Mouse (Mus musculus) embryo, embryonic 11 days (tissue): ENCODE measurements around the gene Trub1.

Source experiments
- DNase-seq: peaks from one replicate; pipeline ENCODE4 v3.0.0-alpha.2; 2015

Trub1 gene

DNA sequence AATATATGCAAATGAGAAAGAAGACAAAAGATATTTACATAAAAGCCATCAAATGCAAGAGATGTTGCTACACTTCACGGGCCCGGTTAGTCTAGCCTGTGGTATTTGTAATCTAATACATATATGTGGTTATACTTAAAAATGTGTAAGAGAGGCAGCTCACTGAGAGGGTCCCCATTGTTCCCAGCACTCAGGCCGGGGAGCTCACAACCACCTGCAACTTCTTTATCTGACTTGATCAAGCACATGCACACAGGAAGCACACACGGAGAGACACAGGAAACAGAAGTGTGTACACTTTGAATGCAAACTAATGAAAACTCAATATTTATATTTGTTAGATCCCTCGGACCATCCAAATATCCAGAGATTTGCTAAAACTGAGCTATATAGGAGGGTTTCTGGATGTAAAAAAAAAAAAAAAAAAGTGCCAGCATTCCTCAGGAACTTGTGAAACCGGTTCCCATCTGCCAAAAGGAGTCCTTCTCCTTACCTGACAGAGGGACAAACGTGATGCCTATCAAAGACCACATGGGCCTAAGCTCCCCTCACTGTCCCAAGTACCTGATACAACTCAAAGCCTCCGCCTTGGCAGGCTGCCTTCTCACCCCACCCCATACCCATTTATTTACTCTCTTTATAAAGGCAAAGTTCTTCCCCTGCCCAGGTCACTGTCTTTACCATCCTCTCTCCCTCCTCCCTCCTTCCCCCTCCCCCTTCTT, 9.6 kb upstream of the Trub1 start:
- no peak for DNase-seq

DNA sequence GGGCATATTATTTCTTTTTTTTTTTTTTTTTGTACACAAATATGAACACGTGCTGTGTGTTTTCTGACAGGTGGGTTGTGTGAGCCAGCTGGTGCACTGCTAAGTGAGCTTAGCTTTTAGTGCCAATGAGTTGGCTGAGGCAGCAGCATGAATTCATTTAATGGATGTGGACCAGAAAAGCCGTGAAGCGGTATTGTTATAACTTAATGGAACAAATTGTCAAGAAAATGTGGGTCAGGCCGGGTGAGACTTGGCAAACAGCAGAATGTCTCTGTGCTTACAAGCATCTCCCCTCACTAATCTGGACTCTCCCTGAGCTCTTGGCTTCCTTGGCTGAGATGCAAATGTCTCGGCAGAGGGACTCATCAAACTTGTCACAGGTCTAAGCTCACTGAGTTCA, 7.7 kb upstream of the Trub1 start:
- no peak for DNase-seq

DNA sequence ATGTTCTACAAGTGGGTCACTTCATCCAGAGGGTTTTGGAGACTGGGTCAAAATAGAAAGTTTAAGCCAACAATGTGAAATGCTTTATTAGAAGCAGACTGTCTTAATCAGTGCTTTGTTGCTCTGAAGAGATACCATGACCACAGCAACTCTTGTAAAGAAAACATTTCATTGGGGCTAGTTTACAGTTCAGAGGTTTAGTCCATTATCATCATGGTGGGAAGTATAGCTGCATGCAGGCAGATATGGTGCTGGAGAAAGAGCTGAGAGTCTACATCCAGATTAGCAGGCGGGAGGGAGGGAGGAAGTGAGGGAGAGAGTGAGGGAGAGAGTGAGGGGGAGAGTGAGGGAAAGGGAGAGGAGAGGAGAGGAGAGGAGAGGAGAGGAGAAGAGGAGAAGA, 1.9 kb upstream of the Trub1 start:
- no peak for DNase-seq

DNA sequence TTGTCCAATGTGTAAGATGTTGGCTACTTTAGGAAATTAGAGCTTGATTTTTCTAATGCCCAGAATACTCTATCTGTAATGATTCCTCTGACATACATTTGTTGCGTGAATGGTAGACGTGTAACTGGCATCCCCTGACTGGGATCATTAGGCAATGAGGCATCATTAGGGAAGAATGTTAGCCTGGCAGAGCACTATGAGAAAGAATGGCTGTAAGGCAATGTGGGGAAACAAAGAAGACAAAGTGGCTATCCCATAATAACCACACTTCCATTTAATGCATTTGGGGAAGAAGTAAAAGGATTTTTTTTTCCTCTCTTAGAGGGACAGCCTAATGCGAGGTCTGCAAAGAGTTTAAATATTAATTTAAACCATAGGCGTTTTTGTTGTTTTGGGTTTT, 950 bp upstream of the Trub1 start:
- DNase-seq, result no peak

DNA sequence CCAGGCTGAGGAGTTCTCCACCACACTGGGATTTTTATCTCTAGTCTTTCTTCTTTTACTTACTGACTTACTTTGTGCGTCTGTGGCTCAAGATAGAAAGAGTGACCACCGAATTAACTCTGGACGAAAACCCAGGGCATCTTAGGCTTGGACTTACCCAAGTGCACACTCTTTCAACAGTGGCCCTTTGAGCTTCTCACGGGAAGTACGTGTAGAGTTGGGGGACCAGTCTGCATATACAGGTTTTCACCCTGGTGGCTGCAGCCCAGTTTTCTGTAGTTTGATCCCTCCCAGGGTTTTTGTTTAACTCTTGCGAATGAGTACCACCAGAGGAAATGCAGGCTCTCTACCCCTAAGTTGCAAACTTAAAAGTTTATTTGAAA, 497 bp downstream of the Trub1 start:
- DNase-seq, result peak; percentile 31

DNA sequence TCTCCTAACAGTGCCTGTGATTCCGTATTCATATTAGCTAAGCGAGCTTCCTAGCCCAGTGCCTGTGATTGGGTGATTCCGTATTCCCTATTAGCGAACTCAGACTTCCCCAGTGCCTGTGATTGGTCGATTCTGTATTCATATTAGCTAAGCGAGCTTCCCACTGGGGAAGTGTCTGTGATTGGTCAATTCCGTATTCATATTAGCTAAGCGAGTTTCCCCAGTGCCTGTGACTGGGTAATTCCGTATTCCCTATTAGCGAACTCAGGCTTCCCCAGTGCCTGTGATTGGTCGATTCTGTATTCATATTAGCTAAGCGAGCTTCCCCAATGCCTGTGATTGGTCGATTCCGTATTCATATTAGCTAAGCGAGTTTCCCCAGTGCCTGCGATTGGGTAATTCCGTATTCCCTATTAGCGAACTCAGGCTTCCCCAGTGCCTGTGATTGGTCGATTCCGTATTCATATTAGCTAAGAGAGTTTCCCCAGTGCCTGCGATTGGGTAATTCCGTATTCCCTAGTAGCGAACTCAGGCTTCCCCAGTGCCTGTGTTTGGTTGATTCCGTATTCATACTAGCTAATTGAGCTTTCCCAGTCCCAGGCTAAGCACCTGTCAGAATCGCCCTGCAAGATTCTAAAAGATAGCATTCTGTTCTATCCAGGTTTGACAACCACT, 2.7 kb downstream of the Trub1 start:
- DNase-seq, result no peak

DNA sequence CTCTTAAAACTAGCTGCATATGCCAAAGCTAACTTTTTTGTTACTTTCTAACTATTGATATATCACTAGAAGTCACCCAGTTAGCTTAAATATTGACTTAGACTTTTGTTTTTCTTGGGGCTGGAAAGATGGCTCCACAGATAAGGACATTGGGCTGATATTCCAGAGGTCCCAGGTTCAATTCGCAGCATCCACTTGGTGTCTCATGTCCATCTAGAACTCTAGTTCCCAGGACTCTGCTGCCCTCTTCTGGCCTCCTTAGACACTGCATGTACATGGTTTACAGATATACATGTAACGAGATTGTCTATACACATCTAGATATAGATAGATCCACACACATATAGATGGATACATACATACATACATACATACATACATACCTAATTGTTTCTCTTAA, 4.4 kb downstream of the Trub1 start:
- DNase-seq, result peak; percentile 36

DNA sequence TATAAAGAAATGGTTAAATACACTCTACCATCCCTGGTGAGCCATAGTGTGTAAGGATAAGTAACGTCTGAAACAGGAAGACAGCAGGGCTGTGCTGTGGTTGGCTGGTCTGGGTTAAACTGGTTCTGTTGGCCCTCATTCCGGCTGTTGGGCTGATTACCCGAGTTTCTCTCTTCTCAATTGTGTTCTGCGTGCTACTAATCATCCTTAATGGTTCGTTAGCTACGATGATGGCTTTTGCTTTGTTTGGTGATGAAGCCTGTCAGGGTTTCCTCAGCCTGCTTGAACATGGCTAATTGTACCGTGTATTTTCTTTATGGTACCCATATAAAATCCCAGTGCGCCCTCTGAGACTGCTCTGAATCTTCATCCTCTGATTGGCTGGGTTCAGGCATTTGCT, 11.0 kb downstream of the Trub1 start:
- DNase-seq, result no peak

DNA sequence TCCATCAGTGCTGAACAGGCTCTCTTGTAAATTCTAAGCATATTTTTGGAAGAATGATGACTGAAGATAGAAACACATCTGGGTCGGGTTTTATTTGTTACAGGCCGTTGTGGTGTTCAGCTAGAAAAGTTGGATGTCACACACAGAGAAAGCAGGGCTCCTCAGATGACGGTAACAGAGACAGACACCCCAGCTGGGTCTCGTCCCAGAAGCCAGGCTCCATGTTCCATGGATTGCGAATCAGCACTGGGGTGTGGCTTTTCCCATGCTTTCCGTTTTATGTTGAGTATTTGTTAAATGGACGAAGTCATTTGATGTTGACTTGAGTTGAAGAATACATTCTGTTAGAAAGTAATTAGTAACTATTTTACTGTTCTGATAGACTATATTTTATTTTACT, 13.0 kb downstream of the Trub1 start:
- DNase-seq, result no peak

DNA sequence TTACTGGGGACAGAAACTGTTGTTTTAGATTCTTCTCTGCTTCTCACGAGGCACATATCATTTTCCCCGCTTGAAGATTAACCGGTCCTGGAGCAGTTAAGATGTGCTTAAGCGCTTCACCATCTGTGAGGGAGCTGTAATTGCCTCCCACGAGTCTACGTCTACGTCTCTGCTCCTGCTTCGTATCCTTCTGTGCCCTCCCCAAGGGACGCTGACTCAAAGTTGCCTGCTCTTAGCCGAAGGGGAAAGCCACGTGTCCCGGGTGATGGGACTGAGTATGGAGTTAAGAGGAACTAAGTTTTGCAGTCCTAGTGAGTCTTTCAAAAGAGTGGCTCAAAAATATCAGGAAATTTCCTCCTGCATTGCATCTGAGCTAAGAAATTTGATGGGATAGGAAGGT, 18.3 kb downstream of the Trub1 start:
- DNase-seq, result no peak

DNA sequence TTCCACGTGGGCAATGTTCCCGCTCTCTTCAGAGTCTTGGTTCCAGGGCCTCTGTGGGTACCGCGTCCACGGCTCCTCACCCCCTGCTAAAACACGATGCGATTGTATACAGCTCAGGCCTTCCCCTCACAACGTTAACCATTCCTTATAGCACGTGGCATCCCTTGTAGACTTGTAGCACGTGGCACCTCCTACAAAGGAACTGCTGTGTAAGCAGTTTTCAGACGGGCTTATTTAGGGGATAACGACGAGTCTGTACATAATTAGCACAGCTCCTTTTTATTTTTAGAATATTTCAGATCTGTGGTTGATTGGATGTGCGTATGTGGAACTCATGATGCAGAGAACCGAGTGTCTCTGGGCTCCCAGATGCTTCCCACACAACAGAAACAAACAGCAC, 19.5 kb downstream of the Trub1 start:
- DNase-seq, result no peak

DNA sequence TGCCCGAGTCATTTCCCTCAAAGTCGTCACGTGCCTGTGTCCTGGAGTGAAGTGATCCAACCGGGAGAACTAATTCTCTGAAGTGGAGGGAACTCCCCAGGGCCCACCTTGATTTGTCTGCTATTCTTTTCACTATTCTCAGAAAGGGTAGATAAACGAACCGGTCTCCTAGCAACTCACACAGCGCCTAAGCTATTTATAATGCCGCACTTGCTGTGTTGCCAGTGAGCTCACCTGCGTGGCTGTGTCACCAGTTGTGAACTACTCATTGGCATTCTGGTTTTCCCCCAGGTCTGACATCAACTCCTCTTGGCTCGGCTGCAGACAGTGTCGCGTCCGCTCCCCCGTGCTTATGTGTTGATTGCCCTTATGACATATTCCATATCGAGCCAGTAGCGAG, 20.6 kb downstream of the Trub1 start:
- no peak for DNase-seq

DNA sequence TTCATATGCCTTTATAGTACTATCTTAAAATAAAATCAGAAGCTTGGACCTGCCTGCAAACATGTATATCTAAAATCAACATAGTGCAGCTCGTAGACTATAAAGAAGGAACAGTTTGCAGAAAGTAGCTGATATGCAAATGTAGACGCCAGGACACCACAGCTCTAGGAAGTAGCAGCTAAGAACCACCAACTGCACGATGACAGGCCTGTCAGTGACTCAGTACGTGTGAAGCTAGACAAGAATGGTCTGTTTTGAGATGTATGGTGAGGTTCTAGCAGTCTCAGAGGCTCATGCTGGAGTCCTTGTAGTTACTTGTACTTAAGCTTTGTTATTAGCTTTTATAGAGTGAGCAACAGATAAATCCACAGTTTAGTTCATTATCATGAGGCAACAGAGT, 22.6 kb downstream of the Trub1 start:
- no peak for DNase-seq

DNA sequence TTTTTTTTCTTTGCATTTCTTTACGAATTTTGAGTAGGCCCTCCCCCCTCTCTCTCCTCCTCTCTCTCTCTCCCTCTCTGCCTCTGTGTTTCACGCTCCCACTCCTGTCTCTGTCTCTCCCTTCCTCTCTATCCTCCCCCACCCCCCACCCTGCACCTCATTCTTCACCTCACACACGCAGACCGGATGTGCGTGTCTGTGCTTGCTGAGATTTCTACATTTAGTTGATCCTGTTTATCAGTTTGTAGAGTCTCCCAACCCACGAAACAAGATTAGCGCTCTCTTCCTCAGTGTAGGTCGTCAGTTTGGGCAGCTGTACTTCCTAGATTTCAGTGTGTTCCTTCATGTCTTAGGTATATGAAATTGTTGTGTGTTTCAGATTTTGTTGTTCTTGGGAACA, 24.6 kb downstream of the Trub1 start:
- no peak for DNase-seq

DNA sequence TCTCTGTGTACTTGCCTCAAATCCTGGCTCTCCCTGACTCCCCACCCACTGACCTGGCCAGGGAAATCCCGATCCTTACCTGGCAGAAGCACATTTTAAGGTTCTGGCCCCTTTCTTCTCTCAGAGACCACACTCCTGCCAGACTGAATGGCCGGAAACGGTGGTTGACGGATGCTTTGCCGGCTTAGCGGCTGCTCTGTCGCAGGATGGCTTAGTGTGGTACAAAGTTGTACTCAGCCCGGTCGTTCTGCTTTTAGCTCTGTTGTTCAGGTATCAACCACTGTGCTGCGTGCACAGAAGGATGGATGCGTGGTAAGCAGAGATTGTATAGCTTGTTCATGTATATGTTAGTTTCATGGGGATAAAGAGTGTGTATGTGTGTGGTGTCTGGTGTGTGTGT, 25.3 kb downstream of the Trub1 start:
- no peak for DNase-seq

DNA sequence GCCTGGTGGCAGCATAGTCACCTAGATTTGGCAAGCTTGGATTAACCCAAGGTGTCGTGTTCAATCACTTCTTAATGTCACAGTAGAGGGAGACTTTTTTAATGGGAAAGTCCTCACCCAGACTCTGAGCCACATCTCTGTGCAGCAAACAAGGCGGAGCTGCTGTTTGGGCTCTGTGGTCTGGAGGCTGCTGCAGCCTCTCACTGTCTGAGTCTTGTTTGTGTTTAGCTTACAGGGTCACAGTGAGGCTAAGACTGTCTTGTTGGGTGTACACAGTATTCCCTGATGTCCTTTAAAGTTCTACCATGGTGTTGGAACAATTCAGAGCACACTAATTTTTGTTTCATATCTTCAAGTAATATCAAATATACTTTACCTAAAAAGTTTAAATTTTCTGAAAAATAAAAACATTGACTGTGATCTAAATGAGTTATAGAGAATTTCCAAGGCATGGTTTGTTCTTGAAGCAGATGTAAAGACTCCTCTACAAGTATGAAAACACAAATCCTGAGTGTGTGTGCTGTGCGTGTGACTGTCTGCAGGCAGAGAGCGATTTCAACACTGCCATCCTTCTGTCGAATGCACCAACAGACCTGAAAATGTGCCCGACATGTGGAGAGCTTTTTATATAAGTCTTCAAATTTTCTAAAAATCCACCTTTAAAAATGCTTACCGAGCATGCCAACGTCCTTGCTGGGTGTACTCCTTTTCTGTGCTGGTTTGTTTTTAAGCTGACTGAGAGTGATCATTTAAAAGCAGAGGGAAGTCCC, 27.4 kb downstream of the Trub1 start:
- no peak for DNase-seq

DNA sequence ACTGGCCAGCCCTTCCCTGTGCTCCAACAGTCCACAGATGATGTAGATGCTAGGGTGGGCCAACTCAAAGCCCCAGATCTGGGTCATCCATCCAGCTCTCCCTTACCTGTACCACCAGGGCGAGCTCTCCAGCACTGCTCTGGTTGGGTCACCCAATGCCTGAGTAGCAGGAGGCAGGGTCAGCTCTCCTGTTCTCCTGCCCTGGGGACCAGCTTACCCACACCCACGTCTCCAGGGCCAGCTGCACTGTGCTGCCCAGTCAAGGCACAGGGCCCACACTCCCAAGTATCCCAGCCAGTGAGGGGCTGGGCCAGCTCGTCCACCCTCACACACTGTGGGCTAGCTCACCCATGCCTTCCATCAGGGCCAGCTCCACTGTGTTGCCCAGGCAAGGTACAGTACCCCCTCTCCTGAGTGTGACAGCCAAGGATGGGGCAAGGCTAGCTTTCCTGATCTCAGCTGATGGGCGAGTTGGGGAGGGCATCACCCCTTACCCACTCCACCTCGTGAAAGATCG, 29.1 kb downstream of the Trub1 start:
- no peak for DNase-seq

DNA sequence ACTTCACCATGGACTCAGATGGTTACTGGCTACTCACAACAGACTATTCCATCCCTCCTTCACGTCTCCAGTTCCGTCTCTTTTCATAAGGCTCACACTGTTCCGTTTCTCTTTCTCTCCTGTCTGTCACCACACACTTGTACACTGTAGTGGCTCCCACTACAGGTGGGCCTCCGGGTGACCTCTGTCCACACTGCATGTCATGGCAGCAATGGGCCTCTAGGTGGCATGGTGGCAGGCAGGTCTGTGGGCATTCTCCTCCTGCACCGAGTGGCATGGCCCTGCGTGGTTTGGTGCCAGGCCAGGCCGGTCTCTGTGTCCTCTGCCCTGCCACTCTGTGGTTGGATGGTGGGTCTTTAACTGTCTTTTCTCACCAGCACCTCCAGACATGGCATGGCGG, 30.1 kb downstream of the Trub1 start:
- no peak for DNase-seq

DNA sequence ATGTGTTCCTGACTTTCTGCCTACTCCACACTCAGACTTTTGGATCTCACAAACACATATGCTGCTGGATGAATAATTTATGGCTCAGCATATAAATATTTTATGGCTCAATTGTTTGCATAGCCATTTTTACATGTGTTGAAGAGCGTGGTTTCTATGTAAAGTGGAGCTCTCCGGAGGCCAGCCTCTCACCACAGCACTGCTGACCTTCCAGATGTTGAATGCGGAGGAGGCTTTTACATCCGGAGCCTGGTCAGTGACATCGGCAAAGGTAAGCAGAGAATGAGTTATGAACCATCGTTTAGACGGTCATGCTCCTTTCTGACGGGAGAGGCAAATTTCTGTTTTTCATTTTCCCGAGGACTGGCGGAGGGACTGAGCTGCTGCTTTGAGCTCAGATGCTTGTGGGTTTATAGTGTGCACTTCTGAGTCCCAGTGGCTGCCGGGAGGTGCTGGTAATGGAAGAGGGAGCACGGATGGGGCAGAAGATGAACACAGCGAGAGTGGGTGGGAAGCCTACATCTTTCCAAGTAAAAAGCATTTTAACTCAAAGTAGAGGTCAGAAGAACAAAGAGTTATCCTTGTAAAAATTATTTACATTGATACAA, 34.4 kb downstream of the Trub1 start:
- DNase-seq, result peak; percentile 52

DNA sequence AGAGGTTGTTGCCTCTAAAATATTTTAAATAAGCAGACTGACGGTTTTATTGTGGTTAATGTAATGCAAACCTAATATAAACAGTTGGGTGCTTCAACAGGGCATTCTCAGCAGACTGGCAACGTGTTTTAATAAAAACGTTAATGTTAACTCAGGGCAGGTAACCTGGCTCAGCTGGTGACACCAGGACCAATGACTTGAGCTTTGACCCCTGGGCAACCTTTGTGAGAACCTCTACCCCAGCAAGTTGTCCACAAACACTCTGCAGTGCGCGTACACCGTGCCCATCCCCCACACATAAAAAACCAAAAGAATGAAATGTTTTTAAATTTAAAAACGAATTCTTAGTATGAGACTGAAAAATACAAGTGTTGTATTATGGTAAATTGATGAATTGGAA, 36.8 kb downstream of the Trub1 start:
- no peak for DNase-seq

DNA sequence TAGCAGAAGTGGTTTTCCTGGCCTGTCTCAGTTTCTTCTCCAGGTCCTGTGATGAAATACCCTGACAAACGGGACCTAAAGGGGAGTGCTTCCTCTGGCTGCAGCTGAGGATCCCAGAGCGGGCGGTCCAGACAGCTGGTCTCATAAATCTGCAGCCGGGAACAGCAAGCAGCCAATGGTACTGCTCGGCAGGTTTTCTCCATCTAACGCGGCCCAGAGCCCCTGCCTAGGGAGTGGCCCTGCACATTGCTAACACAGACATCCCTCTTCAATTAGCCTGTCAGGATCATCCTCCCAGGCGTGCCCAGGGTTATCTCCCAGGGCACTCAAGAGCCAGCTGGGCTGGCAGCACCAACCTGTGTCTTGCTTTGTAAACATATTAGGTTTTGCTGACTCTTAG, 38.3 kb downstream of the Trub1 start:
- peak; percentile 82 for DNase-seq

DNA sequence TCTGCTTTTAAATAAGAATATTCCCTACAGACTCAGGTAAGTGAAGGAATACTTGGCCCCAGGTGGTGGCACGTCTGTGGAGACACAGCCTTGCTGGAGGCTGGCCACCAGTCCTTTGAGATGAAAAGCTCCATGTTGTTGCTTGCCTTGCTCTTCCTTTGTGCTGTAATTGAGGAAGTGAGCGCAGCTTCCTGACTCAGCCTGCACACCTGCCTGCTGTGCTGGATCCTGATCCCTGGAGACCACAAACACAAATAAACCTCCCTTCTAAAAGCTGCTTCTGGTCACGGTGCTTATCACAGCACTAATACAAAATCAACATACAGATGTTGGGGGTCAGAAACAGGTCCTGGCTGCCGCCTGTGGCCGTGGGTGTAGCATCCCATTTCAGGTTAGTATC, 41.3 kb downstream of the Trub1 start:
- DNase-seq, result no peak

DNA sequence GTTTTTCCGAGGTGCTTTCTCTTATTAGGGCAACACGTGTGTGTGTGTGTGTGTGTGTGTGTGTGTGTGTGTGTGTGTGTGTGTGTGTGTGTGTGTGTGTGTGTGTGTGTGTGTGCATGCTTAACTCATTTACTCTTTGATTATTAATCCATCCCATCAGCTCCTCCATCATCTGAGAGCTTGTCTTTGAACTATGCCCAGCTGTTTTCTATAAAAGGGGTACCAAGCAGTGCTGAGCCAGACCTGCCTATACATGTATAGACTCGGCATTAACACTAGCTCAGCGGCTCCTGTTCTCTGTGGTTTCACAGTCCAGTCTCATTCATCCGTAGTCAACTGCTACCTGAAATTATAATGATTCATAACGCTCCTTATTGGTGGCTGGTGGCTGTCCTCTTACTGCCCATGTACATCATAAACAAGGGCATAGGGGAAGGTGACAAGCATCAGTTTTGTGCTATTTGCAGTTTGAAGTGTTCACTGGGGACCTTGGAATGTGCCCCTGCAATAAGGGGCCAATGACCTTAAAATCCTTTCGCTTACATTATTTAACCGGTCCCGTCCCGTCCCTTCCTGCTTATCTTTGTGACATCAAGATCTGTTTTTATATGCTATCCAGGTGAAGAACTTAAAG, 45.5 kb downstream of the Trub1 start:
- DNase-seq, result peak; percentile 47
